Mouse (Mus musculus) forebrain, embryonic 11.5 days (tissue): ENCODE measurements around the gene Rad17. TPM values are rescaled to one million over a fixed set of nuclear protein-coding genes. Genes with fewer than 3 reads are reported as not detected.

Experiments used
- ATAC-seq: fragments of 200-750 bp; cut with Nextera tagmentation; replicated peaks from 2 replicates; pipeline ENCODE4 v1.8.0; 2017; ENCODE audit warnings: moderate TSS enrichment; ENCODE audit not compliant: low FRiP score
- DNase-seq: peaks from one replicate; pipeline ENCODE4 v3.0.0-alpha.2; 2017; ENCODE audit warnings: low spot score
- H3K27ac ChIP-seq: fragments of 300-500 bp; sonication (generic); 2 replicates; pipeline ENCODE4 v1.5.1; 2014; ENCODE audit warnings: low read depth, low read length
- H3K27me3 ChIP-seq: fragments of 300-500 bp; sonication (generic); 2 replicates; pipeline ENCODE4 v1.6.1; 2014; ENCODE audit warnings: mild to moderate bottlenecking, low read length, mixed read lengths; ENCODE audit not compliant: control insufficient read depth, insufficient read depth
- H3K36me3 ChIP-seq: fragments of 300-500 bp; sonication (generic); 2 replicates; pipeline ENCODE4 v1.6.1; 2014; ENCODE audit warnings: mild to moderate bottlenecking, low read length, moderate library complexity, mixed read lengths; ENCODE audit not compliant: control insufficient read depth, insufficient read depth
- H3K4me1 ChIP-seq: fragments of 300-500 bp; sonication (generic); replicated peaks from 2 replicates; pipeline ENCODE4 v1.6.1; 2014; ENCODE audit warnings: low read length, mixed read lengths; ENCODE audit not compliant: control insufficient read depth, insufficient read depth
- H3K4me2 ChIP-seq: fragments of 300-500 bp; sonication (generic); 2 replicates; pipeline ENCODE4 v1.6.1; 2014; ENCODE audit warnings: low read depth, mild to moderate bottlenecking, low read length, moderate library complexity, mixed read lengths; ENCODE audit not compliant: severe bottlenecking
- H3K4me3 ChIP-seq: fragments of 300-500 bp; sonication (generic); 2 replicates; pipeline ENCODE4 v1.5.1; 2014; ENCODE audit warnings: low read depth, low read length
- H3K9ac ChIP-seq: fragments of 300-500 bp; sonication (generic); 2 replicates; pipeline ENCODE4 v1.6.1; 2014; ENCODE audit warnings: low read length
- H3K9me3 ChIP-seq: fragments of 300-500 bp; sonication (generic); 2 replicates; pipeline ENCODE4 v1.6.1; 2016; ENCODE audit warnings: low read length, mixed read lengths; ENCODE audit not compliant: control insufficient read depth
- WGBS: fragments of 180-500 bp; shearing (Covaris S2); extraction: QIAGEN DNeasy Blood & Tissue Kit; methylation state at CpG from one replicate; pipeline ENCODE4 v1.1.7; 2014; 5-methylcytosine and 5-hydroxymethylcytosine counted together
- polyA plus RNA-seq: library from polyadenylated mRNA; unstranded; fragments of >200 nt; fragmentation: Nextera tagmentation; extraction: Ambion mirVana; gene quantifications from 2 replicates; pipeline ENCODE4 v1.2.1, GENCODE M21; 2014

Rad17 gene
- polyA plus RNA-seq, 1 experiment from 2014 or later: 26.4 TPM

DNA sequence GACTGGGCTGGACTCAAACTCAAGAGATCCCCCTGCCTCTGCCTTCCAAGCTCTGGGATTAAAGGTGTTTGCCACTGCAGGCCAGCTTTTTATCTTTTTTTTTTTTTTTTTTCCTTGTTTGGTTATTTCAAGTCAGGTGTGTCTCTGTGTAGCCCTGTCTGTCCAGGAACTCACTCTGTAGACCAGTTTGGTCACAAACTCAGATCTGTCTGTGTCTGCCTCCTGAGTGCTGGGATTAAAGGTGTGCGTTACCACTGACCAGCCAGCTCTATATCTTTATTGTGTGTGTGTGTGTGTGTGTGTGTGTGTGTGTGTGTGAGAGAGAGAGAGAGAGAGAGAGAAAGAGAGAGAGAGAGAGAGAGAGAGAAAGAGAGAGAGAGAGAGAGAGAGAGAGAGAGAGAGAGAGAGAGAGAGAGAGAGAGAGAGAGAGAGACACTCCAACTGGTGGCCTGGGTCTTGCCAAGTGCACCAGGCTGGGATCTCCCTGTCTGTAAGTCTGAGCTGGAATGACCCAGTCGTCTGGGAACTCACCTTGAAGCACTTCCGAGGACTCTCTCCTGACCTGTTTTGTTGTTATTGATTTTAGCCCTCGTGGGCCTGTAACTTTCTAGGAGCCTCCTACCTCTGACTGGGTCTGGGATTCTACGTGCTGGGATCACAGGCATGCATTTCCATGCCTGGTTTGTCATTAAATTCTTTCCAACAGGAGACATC lies 55.9 kb downstream of the Rad17 start:
- Histone ChIP-seq H3K27me3 (no peaks in the 10 kb centered on the region), H3K4me1 (no peaks in the 10 kb centered on the region), H3K4me2 (no peak overlapping the region), H3K27ac (no peak overlapping the region), H3K9me3 (no peaks in the 10 kb centered on the region), H3K36me3 (no peaks in the 10 kb centered on the region), H3K4me3 (no peak overlapping the region), H3K9ac (no peak overlapping the region)
- peak; percentile 43 for DNase-seq
- WGBS: 75% methylated on average over 5 of the region's 5 CpGs
- ATAC-seq: no peak

DNA sequence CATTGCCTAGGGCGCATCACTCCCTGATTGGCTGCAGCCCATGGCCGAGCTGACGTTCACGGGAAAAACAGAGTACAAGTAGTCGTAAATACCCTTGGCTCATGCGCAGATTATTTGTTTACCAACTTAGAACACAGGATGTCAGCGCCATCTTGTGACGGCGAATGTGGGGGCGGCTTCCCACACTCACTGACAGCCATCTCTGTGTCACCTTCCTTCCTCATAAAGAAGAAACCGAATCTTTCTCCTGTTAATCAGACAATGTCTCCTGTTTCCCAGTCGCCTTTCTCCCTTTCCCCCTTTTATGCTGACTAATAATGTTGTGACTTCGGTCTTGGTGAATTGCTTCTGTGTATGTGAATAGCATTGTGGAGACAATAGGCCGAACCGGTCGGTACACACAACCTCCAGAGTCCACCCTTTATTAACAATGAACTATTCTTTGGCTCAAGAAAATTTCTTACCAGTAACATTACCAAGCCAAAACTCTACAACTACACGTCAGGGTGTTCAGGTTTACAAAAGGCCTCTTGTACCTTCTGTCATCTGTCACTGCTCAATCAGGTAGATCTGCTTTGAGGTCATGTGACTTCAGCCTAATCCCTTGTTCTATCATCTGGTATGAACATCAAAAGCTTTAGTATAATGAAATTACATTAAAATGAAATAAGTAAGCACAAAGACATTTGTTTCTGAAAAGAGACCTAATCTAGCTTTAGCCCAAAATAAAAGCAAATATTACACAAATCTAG lies 56.6 kb downstream of the Rad17 start:
- 56% methylated on average over 11 of the region's 17 CpGs for WGBS

GRCm38 (mm10) chr13:100588646-100589045 lies 62.2 kb downstream of the Rad17 start:
- WGBS: 85% methylated on average over 11 of the region's 12 CpGs

More for the DNA sequence above, 56.6 kb downstream of the Rad17 start:
- H3K9ac ChIP-seq: no peak overlapping the region
- DNase-seq (peak; percentile 43), ATAC-seq (peak; percentile 44; the same call in 1 of the 2 replicates)
- no peak overlapping the region for H3K4me3 ChIP-seq
- H3K27me3 ChIP-seq: no peaks in the 10 kb centered on the region
- H3K9me3 ChIP-seq: no peaks in the 10 kb centered on the region
- no peaks in the 10 kb centered on the region for H3K36me3 ChIP-seq
- H3K4me2 ChIP-seq: no peak overlapping the region
- no peak overlapping the region for H3K27ac ChIP-seq
- no peaks in the 10 kb centered on the region for H3K4me1 ChIP-seq

GRCm38 (mm10) chr13:100582144-100582543 lies 68.7 kb downstream of the Rad17 start:
- H3K27me3 ChIP-seq: no peaks in the 10 kb centered on the region
- H3K27ac ChIP-seq: no peak overlapping the region
- no peak overlapping the region for H3K9ac ChIP-seq
- H3K9me3 ChIP-seq: no peaks in the 10 kb centered on the region
- no peak for DNase-seq
- H3K4me1 ChIP-seq: no peaks in the 10 kb centered on the region
- no peak overlapping the region for H3K4me3 ChIP-seq
- H3K36me3 ChIP-seq: no peaks in the 10 kb centered on the region
- H3K4me2 ChIP-seq: no peak overlapping the region
- ATAC-seq: no peak
- 60% methylated on average over 6 of the region's 6 CpGs for WGBS

More at GRCm38 (mm10) chr13:100588646-100589045, 62.2 kb downstream of the Rad17 start:
- Histone ChIP-seq H3K9me3 (no peaks in the 10 kb centered on the region), H3K4me3 (no peak overlapping the region), H3K27ac (no peak overlapping the region), H3K27me3 (no peaks in the 10 kb centered on the region), H3K9ac (no peak overlapping the region), H3K4me1 (no peaks in the 10 kb centered on the region), H3K36me3 (no peaks in the 10 kb centered on the region), H3K4me2 (no peak overlapping the region)
- ATAC-seq: no peak
- DNase-seq: peak; percentile 46

GRCm38 (mm10) chr13:100581701-100582100 lies 69.2 kb downstream of the Rad17 start:
- Histone ChIP-seq H3K9ac (no peak overlapping the region), H3K4me3 (no peak overlapping the region), H3K27ac (no peak overlapping the region), H3K9me3 (no peaks in the 10 kb centered on the region), H3K4me2 (no peak overlapping the region), H3K36me3 (no peaks in the 10 kb centered on the region), H3K4me1 (no peaks in the 10 kb centered on the region), H3K27me3 (no peaks in the 10 kb centered on the region)
- ATAC-seq: no peak
- 52% methylated on average over 3 of the region's 3 CpGs for WGBS
- DNase-seq: no peak

- Histone ChIP-seq H3K9me3 (no peaks in the 10 kb centered on the region), H3K4me2 (no peak overlapping the region), H3K9ac (no peak overlapping the region), H3K4me3 (no peak overlapping the region), H3K4me1 (no peaks in the 10 kb centered on the region), H3K27ac (no peak overlapping the region), H3K27me3 (no peaks in the 10 kb centered on the region), H3K36me3 (no peaks in the 10 kb centered on the region)
- DNase-seq: no peak
- no peak for ATAC-seq
Observed at GRCm38 (mm10) chr13:100579951-100580350, 70.9 kb downstream of the Rad17 start.

- ATAC-seq (no peak), DNase-seq (no peak)
- H3K4me2 ChIP-seq: no peak overlapping the region
- no peak overlapping the region for H3K9ac ChIP-seq
- no peak overlapping the region for H3K4me3 ChIP-seq
- no peaks in the 10 kb centered on the region for H3K4me1 ChIP-seq
- no peaks in the 10 kb centered on the region for H3K9me3 ChIP-seq
- H3K36me3 ChIP-seq: no peaks in the 10 kb centered on the region
- WGBS: 58% methylated on average over 3 of the region's 3 CpGs
- no peak overlapping the region for H3K27ac ChIP-seq
- no peaks in the 10 kb centered on the region for H3K27me3 ChIP-seq
Observed at GRCm38 (mm10) chr13:100579220-100579619, 71.6 kb downstream of the Rad17 start.

DNA sequence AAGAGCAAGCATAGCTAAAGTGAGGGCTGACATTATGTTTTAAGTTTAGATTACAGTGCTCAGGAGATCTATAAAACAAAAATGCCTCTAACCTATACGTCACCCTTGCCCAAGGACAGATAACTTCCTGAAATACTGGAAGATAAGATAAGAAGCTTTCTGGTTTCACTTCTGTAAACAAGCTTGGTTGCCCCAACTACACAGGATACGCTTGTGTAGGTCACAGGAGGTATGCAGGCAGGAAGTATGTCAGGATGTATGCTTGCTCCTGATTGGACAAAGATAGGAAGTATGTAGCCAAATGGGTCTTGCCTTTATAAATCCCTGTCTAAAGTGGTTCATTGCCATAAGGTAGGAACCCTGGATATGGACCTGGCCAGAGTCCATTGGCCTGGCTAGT lies 74.9 kb downstream of the Rad17 start:
- no peak for ATAC-seq
- Histone ChIP-seq H3K4me2 (no peak overlapping the region), H3K9ac (no peak overlapping the region), H3K27me3 (no peaks in the 10 kb centered on the region), H3K4me1 (no peaks in the 10 kb centered on the region), H3K36me3 (no peaks in the 10 kb centered on the region), H3K4me3 (no peak overlapping the region), H3K9me3 (no peaks in the 10 kb centered on the region), H3K27ac (no peak overlapping the region)
- no peak for DNase-seq
- WGBS: 81% methylated on average over 2 of the region's 2 CpGs
